In genomic region chr2:93809931-93810330, GRCm38 (mm10) we compare ENCODE assay signal across 8 mouse cellular contexts. TPM values are rescaled to one million over a fixed set of nuclear protein-coding genes. Genes with fewer than 3 reads are reported as not detected.
DNase-seq lines count a peak whose midpoint lies in the region; ATAC-seq lines count a peak whose summit lies in the region.

No protein-coding gene starts in this region.

- H3K4me3 ChIP-seq in heart, embryonic 16.5 days (ENCODE audit: low read length), result no peak overlapping the region
- no peak overlapping the region for H3K4me3 ChIP-seq in heart, embryonic 12.5 days
- H3K4me3 ChIP-seq in limb, embryonic 10.5 days, result no peak overlapping the region

- H3K9me3 ChIP-seq in heart, embryonic 16.5 days (replicated peaks; ENCODE audit: control insufficient read depth, low read length), result no peaks in the 10 kb centered on the region
- no peaks in the 10 kb centered on the region for H3K9me3 ChIP-seq in heart, embryonic 12.5 days (replicated peaks)
- H3K9me3 ChIP-seq in limb, embryonic 10.5 days (replicated peaks), result no peaks in the 10 kb centered on the region

- ATAC-seq in heart, embryonic 16.5 days (replicated peaks; ENCODE audit: extremely low read depth, insufficient read depth, low FRiP score), result 0 out of 2 replicates have a peak, but pooled peaks have one; percentile 46
- ATAC-seq in heart, embryonic 12.5 days (ENCODE audit: insufficient number of reproducible peaks, low FRiP score), result no peak

- H3K9ac ChIP-seq in heart, embryonic 16.5 days (ENCODE audit: low read length), result no peak overlapping the region
- no peak overlapping the region for H3K9ac ChIP-seq in heart, embryonic 12.5 days

- peaks cover 24% of the 10 kb centered on the region for H3K36me3 ChIP-seq in heart, embryonic 16.5 days (ENCODE audit: control insufficient read depth, insufficient read depth)
- peaks cover 74% of the 10 kb centered on the region for H3K36me3 ChIP-seq in heart, embryonic 12.5 days
- peaks cover 81% of the 10 kb centered on the region for H3K36me3 ChIP-seq in limb, embryonic 10.5 days
- H3K36me3 ChIP-seq in splenic B cell, adult 2 months (ENCODE audit: control insufficient read depth, insufficient read depth, low read length, poor library complexity, severe bottlenecking), result peaks cover 8% of the 10 kb centered on the region

- no peak overlapping the region for H3K4me2 ChIP-seq in heart, embryonic 16.5 days (ENCODE audit: low read depth, low read length)
- H3K4me2 ChIP-seq in heart, embryonic 12.5 days, result no peak overlapping the region

- no peak overlapping the region for H3K27ac ChIP-seq in heart, embryonic 16.5 days (ENCODE audit: low read length)
- no peak overlapping the region for H3K27ac ChIP-seq in heart, embryonic 12.5 days (ENCODE audit: poor library complexity, severe bottlenecking)
- no peak overlapping the region for H3K27ac ChIP-seq in limb, embryonic 10.5 days

- 10% methylated on average over 2 of the region's 2 CpGs for WGBS in heart, embryonic 16.5 days
- 10% methylated on average over 2 of the region's 2 CpGs for WGBS in heart, embryonic 12.5 days
- WGBS in limb, embryonic 10.5 days, result 15% methylated on average over 2 of the region's 2 CpGs

- peak; percentile 28 for DNase-seq in urinary bladder, postnatal 14 days (ENCODE audit: low spot score)
- no peak for DNase-seq in urinary bladder, adult 2 months (ENCODE audit: low spot score)
- peak; percentile 73 for DNase-seq in embryo, embryonic 11 days
- DNase-seq in limb, embryonic 10.5 days (ENCODE audit: low spot score), result peak; percentile 67
- DNase-seq in splenic B cell, adult 2 months (ENCODE audit: low read depth, low spot score), result peak; percentile 54
- DNase-seq in left cerebral cortex, adult 11 months (ENCODE audit: low spot score), result no peak

- no peaks in the 10 kb centered on the region for H3K27me3 ChIP-seq in heart, embryonic 16.5 days (ENCODE audit: control insufficient read depth, insufficient read depth, low read length)
- no peaks in the 10 kb centered on the region for H3K27me3 ChIP-seq in heart, embryonic 12.5 days (replicated peaks)
- no peaks in the 10 kb centered on the region for H3K27me3 ChIP-seq in limb, embryonic 10.5 days (ENCODE audit: low read depth, poor library complexity, severe bottlenecking)
- no peaks in the 10 kb centered on the region for H3K27me3 ChIP-seq in splenic B cell, adult 2 months (ENCODE audit: control insufficient read depth, insufficient read depth, low read length, poor library complexity, severe bottlenecking)

- H3K4me1 ChIP-seq in heart, embryonic 16.5 days (ENCODE audit: control insufficient read depth, insufficient read depth, low read length), result no peaks in the 10 kb centered on the region
- H3K4me1 ChIP-seq in heart, embryonic 12.5 days (replicated peaks), result peaks cover 5% of the 10 kb centered on the region; the same call in 1 of the 2 replicates
- H3K4me1 ChIP-seq in limb, embryonic 10.5 days, result no peaks in the 10 kb centered on the region

RNA-seq across cellular contexts. Expression of gene Ext2, which starts 12.4 kb away (rescaled TPM):
- 70.1 and 70.6 TPM in 2 replicates for polyA plus RNA-seq in heart, embryonic 16.5 days (2015; fragmentation: Nextera tagmentation; extraction: Ambion mirVana)
- 79.8 and 87.2 TPM in 2 replicates for polyA plus RNA-seq in heart, embryonic 12.5 days (2016; fragmentation: Nextera tagmentation; extraction: Ambion mirVana)
- polyA plus RNA-seq in urinary bladder, adult 2 months (2012; rRNA removed), result 35.4 and 45.9 TPM in 2 replicates
- polyA plus RNA-seq in limb, embryonic 10.5 days (2016; fragmentation: Nextera tagmentation; extraction: Ambion mirVana), result 70.0 and 79.1 TPM in 2 replicates

RNA-seq across cellular contexts. Expression of gene Accs, which starts 39.8 kb away (rescaled TPM):
- 5.6 and 6.3 TPM in 2 replicates for polyA plus RNA-seq in heart, embryonic 16.5 days (2015; fragmentation: Nextera tagmentation; extraction: Ambion mirVana)
- polyA plus RNA-seq in heart, embryonic 12.5 days (2016; fragmentation: Nextera tagmentation; extraction: Ambion mirVana), result 6.2 and 6.6 TPM in 2 replicates
- polyA plus RNA-seq in urinary bladder, adult 2 months (2012; rRNA removed), result 15.1 and 16.0 TPM in 2 replicates
- polyA plus RNA-seq in limb, embryonic 10.5 days (2016; fragmentation: Nextera tagmentation; extraction: Ambion mirVana), result 9.3 and 10.2 TPM in 2 replicates

RNA-seq across cellular contexts. Expression of gene Accsl, which starts 59.0 kb away (rescaled TPM):
- polyA plus RNA-seq in heart, embryonic 16.5 days (2015; fragmentation: Nextera tagmentation; extraction: Ambion mirVana), result not detected in 2 replicates
- not detected in 2 replicates for polyA plus RNA-seq in heart, embryonic 12.5 days (2016; fragmentation: Nextera tagmentation; extraction: Ambion mirVana)
- polyA plus RNA-seq in urinary bladder, adult 2 months (2012; rRNA removed), result 0.06 and 0.10 TPM in 2 replicates
- polyA plus RNA-seq in limb, embryonic 10.5 days (2016; fragmentation: Nextera tagmentation; extraction: Ambion mirVana), result not detected in 2 replicates

Comparison
In these comparisons a context has a peak if more than half of its experiments do, and no peak if none do; other contexts are left out.
1. DNase-seq: peak in urinary bladder, postnatal 14 days (single experiment), embryo, embryonic 11 days (single experiment), limb, embryonic 10.5 days (single experiment) and splenic B cell, adult 2 months (single experiment); none in urinary bladder, adult 2 months (single experiment) and left cerebral cortex, adult 11 months (single experiment).